Mouse (Mus musculus) mature B cell (primary cell): Measurements from ENCODE around the gene Lhfpl4.

ENCODE experiments used
- in situ Hi-C: fragments of 300-500 bp; cut with MboI; formaldehyde crosslinking; loops from 2 replicates; pipeline ENCODE4 v1.14.3; 2019

Gene Lhfpl4

DNA sequence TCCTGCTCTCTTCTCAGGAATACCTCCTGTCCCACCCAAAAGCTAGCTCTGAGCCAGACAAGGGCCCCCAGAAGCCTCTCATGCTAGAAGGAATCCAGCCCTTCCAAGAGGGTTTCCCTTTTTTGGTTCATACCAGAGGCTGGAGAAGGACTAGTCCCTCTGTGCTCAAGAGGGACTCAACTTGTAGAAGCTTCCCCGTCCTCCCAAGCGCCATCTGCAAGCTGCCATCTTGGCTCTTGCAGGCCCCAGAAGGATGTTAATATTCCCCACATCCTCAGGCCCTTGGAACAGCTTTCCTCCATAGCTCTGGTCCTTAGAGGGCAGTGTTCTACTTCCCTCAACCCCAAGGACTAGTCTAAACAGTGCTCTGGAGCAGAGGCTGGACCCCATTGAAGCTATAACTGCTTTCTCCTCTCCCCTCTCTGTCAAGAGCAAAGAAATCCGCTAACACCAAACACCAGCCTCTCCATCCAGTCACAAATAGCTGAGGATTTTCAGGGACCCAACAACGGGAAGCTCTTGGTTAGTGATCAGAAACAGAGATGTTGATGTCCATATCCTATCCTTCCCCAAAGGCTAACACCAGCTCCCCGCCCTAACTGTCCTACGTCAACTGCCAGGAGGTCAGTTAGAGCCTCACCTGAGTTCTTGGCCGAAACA is 26.7 kb downstream of the Lhfpl4 start:
- in situ Hi-C loops, result no loop called here

GRCm38 (mm10) chr6:113166661-113167251 is 28.4 kb downstream of the Lhfpl4 start:
- in situ Hi-C loops, result no loop called here

GRCm38 (mm10) chr6:113163513-113163912 is 31.7 kb downstream of the Lhfpl4 start:
- in situ Hi-C loops, result no loop called here

GRCm38 (mm10) chr6:113161982-113162381 is 33.2 kb downstream of the Lhfpl4 start:
- in situ Hi-C loops, result no loop called here

DNA sequence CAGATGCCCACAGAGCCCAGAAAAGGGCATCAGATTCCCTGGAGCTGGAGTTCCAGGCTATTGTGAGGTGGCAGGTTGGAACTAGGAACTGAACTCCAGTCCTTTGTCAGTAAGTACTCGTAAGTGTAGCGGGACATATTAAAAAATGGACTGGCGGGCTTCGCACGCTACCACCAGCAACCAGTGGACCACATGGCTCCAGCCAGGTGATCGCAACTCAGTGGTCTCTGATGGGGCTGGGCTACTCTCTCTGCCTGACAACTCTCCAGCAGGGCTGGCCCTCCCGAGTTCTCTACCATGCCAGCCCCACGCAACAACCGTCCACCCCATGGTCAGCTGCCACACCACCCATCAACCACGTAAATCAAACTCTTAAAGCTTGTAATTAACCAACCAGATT is 35.1 kb downstream of the Lhfpl4 start:
- in situ Hi-C loops, result no loop called here

GRCm38 (mm10) chr6:113156064-113156463 is 39.1 kb downstream of the Lhfpl4 start:
- in situ Hi-C loops, result no loop called here

GRCm38 (mm10) chr6:113154886-113155285 is 40.3 kb downstream of the Lhfpl4 start:
- in situ Hi-C loops, result no loop called here

GRCm38 (mm10) chr6:113154071-113154470 is 41.1 kb downstream of the Lhfpl4 start:
- in situ Hi-C loops, result no loop called here

GRCm38 (mm10) chr6:113145249-113145648 is 49.9 kb downstream of the Lhfpl4 start:
- in situ Hi-C loops, result no loop called here

- in situ Hi-C loops, result no loop called here
Observed at GRCm38 (mm10) chr6:113144764-113145163, 50.4 kb downstream of the Lhfpl4 start.

DNA sequence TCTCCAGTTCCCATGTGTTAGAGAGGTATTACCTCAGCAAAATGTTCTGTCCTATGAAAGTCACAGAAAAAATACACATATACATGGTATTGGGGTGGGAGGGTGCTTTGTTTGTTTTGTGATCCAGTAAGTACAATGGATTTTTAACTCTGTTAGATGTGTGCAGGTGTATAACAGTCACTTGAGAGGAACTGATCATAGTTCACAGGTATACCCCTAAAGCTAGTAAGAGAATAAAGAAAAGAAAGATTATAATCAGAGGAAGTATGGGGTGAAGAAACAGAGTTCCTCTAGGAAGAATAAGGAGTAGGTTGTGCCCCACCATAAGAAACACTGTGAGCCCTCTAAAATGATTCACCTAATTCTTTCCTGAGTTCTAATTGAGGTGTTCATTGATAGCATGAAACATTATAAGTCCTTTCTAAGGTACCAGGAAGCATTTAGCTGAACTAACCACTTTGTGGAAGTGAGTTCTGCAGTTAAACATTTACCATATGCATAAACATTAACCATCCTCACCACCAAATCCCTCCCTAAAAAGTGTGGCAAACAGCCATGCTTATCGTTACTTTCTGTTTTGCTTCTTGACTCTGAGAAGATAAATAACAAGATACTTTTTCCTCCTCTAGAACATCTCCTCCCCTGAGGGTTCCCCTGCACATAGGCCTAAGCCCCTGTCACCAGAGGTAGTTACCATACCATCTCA is 53.6 kb downstream of the Lhfpl4 start:
- in situ Hi-C loops, result no loop called here

- in situ Hi-C loops, result no loop called here
Observed at GRCm38 (mm10) chr6:113133360-113133759, 61.8 kb downstream of the Lhfpl4 start.

GRCm38 (mm10) chr6:113120806-113121205 is 74.4 kb downstream of the Lhfpl4 start:
- in situ Hi-C loops, result no loop called here
